Mouse (Mus musculus) embryonic fibroblast, embryonic 13.5 days (primary cell): ENCODE measurements at regions not wholly inside any gene's neighbourhood (a gene's known extent, or its start where the extent isn't known, plus 50 kb on each side); places are given as distances from the start of the nearest gene placed in this dataset.

Source experiments
- CTCF ChIP-seq: IDR thresholded peaks from 2 replicates; pipeline ENCODE4 v1.5.1; 2011; ENCODE audit warnings: mild to moderate bottlenecking, control low read depth, low read length, moderate library complexity, borderline replicate concordance; ENCODE audit not compliant: insufficient read depth
- POLR2A ChIP-seq: IDR thresholded peaks from 2 replicates; pipeline ENCODE4 v1.6.1; 2011; ENCODE audit warnings: low read depth, mild to moderate bottlenecking, control low read depth, low read length, moderate library complexity

- TF ChIP-seq POLR2A (no peak), CTCF (no peak)
These were observed 173.5 kb downstream of the Tmsb4x start for GRCm38 (mm10) chrX:167035639-167036038.
